Mouse (Mus musculus): ENCODE data around the gene Aqp5.

GRCm38 (mm10) chr15:99611563-99611962 is 21.0 kb downstream of the Aqp5 start:
- no peak for TF ChIP-seq CTCF (IDR thresholded peaks at IDR 0.05)
- no peak for TF ChIP-seq EP300 (IDR thresholded peaks at IDR 0.05)

All from lung, postnatal 0 days (tissue).